Mouse (Mus musculus) heart, postnatal 25 days (tissue): ENCODE results near the gene Krt19. TPM values are rescaled to one million over a fixed set of nuclear protein-coding genes. Genes with fewer than 3 reads are reported as not detected.

ENCODE experiments used
- DNase-seq: peaks from one replicate; pipeline ENCODE4 v3.0.0; 2022; ENCODE audit warnings: low spot score
- intact Hi-C: fragments of 180-260 bp; cut with DNase I; formaldehyde crosslinking; loops from one replicate; pipeline ENCODE4 v1.15.1; 2025
- total RNA-seq, 2 experiments: library from RNA; stranded (reverse); gene quantifications; 2 replicates each; pipeline ENCODE4 v1.2.3; 2021

Gene Krt19
- total RNA-seq = 10 to 100 TPM in 1 of 2 experiments, 1 to 10 TPM in 1; 9.8 to 16.4 TPM

GRCm38 (mm10) chr11:100148615-100149330 lies at the start of gene Krt19:
Gene Krt19 (minus strand): TSS chr11:100148665.
- intact Hi-C loops = no loop called here
- no peak for DNase-seq

DNA sequence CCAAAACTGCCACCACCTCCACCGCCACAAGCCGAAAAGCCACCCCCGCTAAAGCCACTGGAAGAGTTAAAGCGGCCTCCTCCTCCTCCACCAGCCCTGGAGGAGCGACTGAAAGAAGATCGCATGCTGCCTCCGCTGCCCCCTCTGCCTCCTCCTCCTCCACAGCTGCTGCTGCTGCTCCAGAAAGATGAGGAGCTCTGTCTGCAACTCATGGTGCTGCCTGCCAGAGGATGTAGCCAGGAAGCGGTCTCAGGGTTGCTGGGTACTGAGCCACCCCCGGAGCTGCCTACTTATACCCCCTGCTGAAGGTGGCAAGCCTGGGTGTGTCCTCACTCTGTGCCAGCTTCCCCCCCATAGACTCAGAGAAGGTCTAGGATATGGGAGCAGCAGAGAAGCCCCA lies 44.5 kb upstream of the Krt19 start, which contains the start of gene Krt9:
TSS of gene Krt9 (minus strand) at position 255 of the 400 bp plus-strand sequence.
- intact Hi-C loops = no loop called here
- DNase-seq = no peak

GRCm38 (mm10) chr11:100191820-100192219 lies 43.4 kb upstream of the Krt19 start:
- DNase-seq = no peak
- intact Hi-C loops = no loop called here

DNA sequence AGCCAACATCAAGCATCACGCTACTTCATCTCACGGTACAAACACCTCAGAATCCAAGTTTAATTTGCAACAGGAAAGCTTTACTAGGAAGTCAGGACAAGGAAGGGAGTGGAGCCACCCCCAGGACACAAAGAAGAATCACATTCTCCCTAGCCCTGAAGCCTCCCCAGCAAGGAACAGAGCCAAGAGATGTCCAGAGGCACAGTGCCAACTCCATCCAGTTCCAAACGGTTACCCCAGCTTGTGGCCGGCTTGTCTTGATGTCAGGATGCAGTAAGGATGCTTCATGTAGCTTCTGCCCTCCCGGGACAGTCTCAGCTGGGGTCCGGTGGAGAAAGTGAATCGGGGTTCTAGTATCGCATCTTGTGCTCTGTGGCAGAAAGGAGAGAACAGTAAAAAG lies 38.3 kb upstream of the Krt19 start:
- intact Hi-C loops = no loop called here
- no peak for DNase-seq

DNA sequence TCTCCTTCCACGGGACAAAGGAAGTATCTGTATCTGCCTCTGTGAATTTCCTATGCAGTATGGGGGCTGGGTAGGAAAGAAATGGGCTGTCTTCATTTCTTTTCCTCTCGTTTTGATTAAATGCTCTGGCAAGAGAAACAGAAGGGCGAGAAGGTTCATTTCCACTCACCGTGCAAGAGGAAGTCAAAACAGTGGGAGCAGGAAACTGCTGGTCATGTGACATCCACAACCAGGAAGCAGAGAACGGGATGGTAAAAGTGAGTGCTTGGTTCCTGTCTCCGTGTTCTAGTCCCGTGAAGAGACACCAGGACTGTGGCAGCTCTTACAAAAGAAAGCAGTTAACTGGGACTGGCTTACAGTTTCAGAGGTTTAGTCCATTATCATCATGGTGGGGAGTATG lies 33.3 kb upstream of the Krt19 start:
- no peak for DNase-seq
- intact Hi-C loops = no loop called here

DNA sequence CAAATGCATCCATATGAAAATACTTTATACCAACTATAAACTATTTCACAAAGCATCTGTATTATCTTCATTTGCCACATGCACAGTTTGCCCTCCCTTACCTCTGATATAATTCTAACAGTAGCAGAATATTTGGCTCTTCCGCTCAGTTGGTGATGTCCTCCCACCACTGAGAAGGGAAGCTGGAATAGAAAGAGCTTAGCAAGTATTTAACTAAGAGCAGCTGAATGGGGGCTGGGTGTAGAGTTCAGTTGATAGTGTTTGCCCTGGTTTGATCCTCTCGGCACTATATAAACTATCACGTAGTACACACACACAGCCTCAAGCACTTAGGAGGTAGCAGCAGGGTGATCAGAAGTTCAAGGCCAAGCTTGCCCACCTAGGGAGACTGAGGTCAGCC lies 30.8 kb upstream of the Krt19 start:
- no peak for DNase-seq
- intact Hi-C loops = no loop called here

DNA sequence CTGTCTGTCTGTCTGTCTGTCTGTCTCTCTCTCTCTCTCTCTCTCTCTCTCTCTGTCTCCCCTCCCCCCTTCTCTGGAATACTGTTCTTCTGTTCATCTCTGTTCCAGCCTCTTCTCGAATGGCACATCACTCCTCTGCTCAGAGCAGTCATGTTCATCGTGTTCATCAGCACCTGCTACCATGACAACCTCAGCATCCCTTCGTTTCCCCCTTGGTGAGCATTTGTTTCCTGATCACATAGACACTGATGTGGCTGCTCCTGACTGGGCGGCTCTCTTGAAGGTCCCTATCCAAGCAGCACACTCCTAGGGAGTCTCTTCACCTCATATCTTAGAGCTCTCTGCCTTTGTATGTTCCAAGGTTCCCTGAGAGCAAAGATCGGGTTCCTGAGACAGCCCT lies 29.8 kb upstream of the Krt19 start:
- intact Hi-C loops = no loop called here
- no peak for DNase-seq

GRCm38 (mm10) chr11:100176791-100177190 lies 28.3 kb upstream of the Krt19 start:
- no peak for DNase-seq

GRCm38 (mm10) chr11:100168765-100169762 lies 20.6 kb upstream of the Krt19 start:
- intact Hi-C loops = loop anchor here (5.0 kb wide), 2 partner anchors 113 to 702 kb away; no protein-coding TSS in a partner anchor
- peak; percentile 24 for DNase-seq

More at GRCm38 (mm10) chr11:100176791-100177190, 28.3 kb upstream of the Krt19 start:
- intact Hi-C loops = no loop called here

DNA sequence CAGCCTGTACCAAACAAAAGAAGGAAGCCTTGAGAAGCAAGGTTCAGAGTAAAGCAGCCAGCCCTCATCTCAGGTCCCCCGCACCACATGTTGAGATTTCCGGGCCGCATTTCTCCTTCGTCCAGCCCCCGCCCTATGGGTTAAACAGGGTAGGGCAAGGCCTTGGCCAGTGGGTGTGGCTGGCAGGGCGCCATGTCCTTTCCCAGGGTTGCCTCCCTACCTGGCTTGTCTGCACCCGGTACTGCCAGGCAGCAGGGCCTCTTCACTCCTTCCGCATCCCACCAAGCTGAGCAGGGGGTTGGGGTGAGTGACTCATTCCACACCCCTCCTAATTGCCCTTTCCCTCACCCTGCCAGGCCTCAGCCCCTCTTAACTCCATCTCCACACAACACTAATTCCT lies 19.6 kb upstream of the Krt19 start:
- intact Hi-C loops = loop anchor here (5.0 kb wide), 2 partner anchors 114 to 701 kb away; no protein-coding TSS in a partner anchor
- peak; percentile 19 for DNase-seq

GRCm38 (mm10) chr11:100164392-100164791 lies 15.9 kb upstream of the Krt19 start:
- DNase-seq = no peak

GRCm38 (mm10) chr11:100157908-100158477 lies 9.5 kb upstream of the Krt19 start:
- intact Hi-C loops = no loop called here
- no peak for DNase-seq

More at GRCm38 (mm10) chr11:100164392-100164791, 15.9 kb upstream of the Krt19 start:
- intact Hi-C loops = no loop called here

GRCm38 (mm10) chr11:100157331-100157730 lies 8.9 kb upstream of the Krt19 start:
- intact Hi-C loops = no loop called here
- DNase-seq = no peak

DNA sequence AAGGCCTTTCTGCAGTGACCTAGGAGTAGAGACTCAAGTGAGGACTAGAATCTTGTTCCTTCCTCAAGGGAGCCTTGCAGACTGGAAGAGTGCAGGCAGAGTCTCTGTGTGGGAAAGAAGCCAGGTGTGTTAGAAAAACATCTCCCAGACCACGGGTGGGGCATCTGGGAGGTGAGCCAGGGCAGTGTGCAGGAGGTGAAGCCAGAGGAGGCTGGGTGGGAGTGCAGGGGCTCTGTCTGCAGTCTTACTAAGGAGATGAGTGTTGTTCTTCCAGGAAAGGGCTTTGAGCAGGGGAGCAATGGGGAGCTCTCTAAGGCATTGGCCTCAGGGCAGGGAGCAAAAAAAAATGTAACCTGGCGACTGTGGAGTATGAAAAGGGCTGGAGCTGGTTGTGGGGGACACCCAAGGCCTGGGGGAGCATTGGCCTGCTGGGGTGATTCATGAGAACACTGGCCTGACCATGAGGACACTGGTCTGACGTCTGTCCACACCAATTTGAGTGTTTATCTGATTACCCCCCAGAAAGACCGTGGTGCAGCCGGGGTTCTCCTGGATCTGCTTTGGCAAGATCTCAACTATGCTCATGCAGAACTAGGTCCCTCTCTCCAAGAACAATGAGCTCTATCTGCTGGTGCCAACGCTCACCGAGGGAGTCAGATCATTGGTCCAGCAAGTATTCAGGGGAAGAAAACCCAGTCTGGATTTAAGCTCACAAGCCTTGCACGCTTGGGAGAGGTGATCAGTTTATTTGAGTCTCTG lies 7.2 kb upstream of the Krt19 start:
- intact Hi-C loops = no loop called here
- DNase-seq = no peak

GRCm38 (mm10) chr11:100147566-100148353 lies 705 bp downstream of the Krt19 start:
- intact Hi-C loops = no loop called here

GRCm38 (mm10) chr11:100145858-100146560 lies 2.5 kb downstream of the Krt19 start:
- intact Hi-C loops = no loop called here
- DNase-seq = no peak

More at GRCm38 (mm10) chr11:100147566-100148353, 705 bp downstream of the Krt19 start:
- no peak for DNase-seq

DNA sequence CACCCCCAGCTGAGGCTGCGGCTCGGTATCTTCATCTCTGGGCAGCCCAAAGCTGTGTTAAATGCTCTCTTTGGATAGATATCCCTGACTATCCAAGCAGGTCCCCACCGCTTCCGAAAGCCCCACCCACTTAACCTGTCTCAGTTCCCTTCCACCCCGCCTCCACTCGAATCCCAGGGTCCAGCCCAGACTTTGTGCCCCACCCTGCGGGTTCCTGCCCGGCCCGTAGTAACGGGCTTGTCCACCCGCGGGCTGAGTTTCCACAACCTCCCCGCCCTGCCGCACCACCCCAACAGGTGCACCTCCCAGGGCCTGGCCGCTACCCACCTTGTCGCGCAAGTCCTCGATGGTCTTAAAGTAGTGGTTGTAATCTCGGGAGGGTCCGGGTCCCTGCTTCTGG lies 3.4 kb downstream of the Krt19 start:
- DNase-seq = no peak
- intact Hi-C loops = no loop called here

DNA sequence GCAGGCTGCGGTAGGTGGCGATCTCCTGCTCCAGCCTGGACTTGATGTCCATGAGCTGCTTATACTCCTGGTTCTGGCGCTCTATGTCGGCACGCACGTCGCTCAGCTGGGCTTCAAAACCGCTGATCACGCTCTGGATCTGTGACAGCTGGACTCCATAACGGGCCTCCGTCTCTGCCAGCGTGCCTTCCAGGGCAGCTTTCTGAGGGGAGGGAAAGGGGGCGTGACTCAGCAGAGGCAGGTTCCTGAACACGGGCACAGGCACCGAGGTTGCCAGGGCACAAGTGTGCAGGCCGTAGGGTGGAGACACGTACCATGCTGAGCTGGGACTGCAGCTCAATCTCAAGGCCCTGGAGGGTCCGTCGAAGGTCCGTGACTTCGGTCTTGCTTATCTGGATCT lies 7.5 kb downstream of the Krt19 start:
- DNase-seq = no peak
- intact Hi-C loops = no loop called here
